Mouse (Mus musculus) liver, postnatal 0 days (tissue): Measurements from ENCODE around the gene Traf5.

Source experiments
- CTCF ChIP-seq: sonication (generic); IDR thresholded peaks from 2 replicates; pipeline ENCODE4 v1.5.1; 2016; ENCODE audit warnings: antibody characterized with exemption, low read depth
- EP300 ChIP-seq: IDR thresholded peaks from 2 replicates; pipeline ENCODE4 v1.6.1; 2016; ENCODE audit warnings: antibody characterized with exemption, low read depth, mild to moderate bottlenecking

DNA sequence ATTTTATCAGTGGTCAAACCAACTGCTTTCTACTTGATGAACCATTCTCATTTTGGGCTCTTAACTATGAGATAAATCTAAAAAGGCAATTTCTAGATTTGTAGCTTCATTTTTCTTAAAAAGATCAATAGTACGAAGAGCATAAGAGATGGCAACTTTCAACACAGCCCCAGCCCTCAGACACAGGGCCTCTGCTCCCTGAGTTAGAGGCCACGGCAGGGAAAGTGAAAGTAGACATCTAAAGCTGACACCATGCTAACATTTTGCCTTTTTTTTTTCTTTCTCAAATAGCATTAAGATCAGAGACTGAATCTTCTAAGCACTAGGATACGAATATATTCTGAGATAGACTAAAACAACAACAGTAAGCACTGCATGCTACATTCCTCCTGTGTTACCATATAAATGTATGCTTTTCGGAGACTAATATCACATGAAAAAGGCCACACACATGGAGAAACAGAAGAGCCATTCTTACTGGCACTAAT is 13.6 kb upstream of the Traf5 start:
- TF ChIP-seq CTCF (no peak), EP300 (no peak)
